Mouse (Mus musculus) right cerebral cortex, adult 2 months (tissue): Measurements from ENCODE around the gene Ptprm.

Experiments used
- DNase-seq, 2 experiments: peaks; one replicate each; pipeline ENCODE4 v3.0.0; 2021 to 2022; ENCODE audit warnings: low spot score in 2 of 2

The Ptprm gene

DNA sequence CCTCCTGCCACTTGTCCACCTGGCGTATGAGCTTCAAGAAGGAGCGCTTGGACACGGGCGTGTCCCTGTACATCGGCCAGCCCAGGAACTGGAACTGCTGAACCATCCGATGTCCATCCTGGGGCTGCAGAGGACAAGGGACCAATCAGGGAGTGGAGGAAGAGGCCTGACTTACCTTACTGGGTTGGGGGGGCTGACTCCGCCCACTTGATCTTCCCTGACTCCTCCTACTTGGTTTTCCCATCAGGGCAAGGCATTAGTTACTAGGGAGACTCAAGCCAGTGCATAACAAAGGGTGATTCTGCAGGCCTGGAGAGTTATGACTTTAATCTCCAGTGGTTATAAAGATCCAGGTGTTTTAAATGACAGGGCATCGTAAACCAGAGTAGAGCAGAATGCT lies 670.8 kb downstream of the Ptprm start:
- no peak for DNase-seq

DNA sequence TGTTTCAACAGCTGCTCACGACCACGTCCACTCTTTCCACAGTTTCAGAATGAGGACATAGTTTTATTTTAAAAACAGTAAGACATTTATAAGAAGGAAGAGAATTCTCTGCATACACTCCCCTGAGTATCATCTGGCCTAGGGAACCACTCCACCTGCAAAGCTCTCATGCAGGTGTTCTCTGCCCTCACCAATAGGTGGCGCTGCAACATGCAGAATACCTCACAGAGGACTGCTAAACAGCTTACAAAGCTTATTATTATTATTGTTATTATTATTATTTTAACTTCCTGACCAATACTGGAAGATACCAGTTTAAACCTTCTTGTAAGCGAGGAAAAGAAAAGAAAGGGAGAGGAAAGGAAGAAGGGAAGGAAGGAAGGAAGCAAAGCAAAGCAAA lies 673.6 kb downstream of the Ptprm start:
- DNase-seq, result peak; percentile 46 to 74

DNA sequence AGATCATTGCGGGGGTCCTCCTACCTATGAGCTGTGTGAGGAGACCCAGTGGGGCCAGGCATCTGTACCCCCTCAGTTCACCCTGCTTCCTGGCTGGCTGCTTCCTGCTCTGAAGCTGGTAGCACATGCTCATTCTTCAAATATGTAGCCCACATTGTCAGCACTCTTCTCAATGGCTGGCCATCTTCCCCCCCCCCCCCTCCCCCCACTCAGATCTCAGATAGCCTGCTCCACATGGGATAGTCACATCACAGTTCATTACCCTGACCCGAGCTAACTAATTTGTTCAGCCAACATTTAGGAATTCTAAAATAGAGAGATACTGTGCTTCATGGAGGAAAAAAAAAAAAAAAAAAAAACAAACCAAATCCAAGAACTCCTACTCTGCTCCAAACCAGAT lies 679.6 kb downstream of the Ptprm start:
- DNase-seq, result no peak

DNA sequence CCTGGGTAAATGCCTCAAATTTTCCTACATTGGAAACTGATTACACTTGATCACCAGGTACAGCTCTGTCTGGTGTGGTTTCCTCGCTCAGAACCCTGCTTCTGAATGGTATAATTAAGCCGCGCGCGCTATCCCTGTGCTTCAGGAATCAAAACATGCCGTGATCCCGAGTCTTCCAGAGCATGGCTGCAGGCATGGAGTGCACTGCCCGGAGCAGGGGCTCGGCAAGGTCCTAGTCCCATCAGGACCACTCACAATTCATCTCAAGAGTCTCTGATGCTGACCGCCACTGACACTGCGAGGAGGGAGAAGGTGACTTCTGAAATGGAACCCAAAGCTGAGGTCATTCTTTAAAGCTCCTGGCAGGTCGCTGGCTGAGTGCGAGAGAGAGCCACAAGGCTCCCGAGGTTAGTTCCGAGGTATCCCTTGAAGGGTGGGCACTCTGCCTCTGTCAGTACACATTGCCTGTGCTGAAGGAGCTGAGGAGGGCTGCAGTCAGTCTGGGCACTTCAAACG lies 682.5 kb downstream of the Ptprm start:
- DNase-seq, result no peak

DNA sequence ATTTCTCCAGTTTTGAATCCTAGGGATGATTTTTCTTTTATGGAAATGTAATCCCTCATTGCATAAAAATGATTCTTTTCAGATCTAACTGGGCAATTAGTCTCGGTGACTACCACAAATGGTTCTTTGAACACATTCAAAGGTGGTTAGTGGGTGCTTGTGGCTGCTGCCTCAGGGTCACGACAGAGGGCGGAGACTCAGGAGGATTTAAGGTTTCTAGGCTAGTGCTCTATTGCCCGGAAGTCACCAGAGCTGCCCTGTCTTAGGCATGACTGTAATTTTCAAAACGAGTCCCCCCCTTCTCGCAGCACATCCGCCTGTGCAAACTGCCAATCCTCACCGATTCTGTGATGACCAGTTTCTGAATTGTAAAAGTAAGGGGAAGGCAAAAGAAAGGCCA lies 683.0 kb downstream of the Ptprm start:
- DNase-seq, result no peak

DNA sequence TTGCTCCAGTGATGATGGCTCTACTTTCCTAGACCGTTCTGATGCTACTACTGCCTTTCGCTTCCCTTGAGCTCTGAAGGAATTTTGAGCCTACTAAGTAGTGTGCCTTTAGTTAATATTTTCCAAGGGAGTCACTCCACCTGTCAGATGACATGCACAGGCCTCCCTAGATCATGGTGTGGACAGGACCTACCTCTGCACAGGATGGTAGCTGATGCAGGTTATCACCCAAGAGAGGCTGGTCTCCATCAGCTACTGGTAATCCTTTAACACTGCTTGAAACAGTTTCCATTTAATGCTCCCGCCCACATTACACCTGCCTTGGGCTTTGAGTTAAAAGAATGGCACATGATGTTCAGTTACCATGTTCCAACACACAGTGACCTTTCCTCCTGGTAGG lies 688.5 kb downstream of the Ptprm start:
- no peak for DNase-seq

DNA sequence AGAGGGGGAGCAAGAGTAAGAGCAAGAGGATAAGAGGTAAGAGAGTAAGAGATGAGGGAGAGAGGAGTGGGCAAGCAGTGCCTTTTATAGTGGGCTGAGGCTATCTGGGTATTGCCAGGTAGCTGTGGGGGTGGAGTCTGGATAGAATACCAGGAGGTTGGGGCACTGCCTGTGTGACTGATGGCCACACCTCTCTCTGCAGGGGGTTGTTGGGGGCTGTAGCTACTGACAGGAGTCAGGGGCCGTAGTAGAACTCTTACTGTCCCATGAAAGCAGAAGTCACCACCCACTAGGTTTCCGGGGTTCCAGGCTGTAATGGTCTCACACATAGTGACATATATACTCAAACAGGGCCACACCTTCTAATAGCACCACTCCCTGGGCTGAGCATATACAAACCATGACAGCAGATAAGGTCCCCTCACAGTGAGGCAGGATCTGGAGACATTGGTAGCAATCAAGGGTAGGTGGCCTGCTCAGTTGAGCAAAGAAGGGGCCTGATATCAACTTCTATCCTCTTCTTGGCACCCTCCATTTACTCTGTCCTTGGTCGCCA lies 689.0 kb downstream of the Ptprm start:
- no peak for DNase-seq

DNA sequence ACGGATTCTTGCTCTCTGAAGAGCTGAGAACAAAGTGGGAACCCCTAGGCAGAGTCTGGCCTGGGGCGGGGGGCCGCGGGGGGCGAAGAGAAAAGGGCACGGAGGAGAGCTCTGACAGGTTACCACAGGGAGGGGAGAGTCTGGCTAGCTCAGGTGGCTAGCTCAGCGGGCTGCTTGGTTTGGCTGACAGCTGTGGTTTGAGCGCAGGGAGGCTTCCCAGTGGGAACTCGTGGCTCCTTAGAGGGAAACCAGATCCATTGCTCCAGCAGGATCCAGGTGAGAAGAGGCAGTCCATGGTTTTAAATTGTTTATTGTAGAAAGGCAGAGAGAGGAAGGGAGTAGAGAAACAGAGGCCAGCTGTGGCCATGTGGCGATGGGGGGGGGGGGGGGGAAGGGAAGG lies 689.5 kb downstream of the Ptprm start:
- no peak for DNase-seq

DNA sequence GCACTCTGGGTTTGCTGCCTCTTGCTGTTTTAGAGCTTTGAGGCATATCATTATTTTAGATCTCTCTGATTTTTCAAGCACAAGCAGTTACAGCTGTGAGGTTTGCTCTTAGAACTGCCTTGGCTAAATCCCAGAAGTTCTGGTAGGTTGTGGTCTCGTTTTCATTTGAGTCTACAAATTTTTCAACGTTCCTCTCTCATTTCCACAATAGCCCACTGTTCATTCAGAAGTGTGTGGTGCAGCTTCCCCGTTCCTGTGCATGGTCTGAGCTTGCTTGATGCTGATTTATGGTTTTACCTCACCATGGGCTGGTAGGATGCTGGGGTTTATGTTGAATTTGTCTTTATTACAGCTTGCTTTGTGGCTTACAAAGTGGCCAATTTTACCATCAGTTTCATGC lies 695.0 kb downstream of the Ptprm start:
- DNase-seq, result no peak

DNA sequence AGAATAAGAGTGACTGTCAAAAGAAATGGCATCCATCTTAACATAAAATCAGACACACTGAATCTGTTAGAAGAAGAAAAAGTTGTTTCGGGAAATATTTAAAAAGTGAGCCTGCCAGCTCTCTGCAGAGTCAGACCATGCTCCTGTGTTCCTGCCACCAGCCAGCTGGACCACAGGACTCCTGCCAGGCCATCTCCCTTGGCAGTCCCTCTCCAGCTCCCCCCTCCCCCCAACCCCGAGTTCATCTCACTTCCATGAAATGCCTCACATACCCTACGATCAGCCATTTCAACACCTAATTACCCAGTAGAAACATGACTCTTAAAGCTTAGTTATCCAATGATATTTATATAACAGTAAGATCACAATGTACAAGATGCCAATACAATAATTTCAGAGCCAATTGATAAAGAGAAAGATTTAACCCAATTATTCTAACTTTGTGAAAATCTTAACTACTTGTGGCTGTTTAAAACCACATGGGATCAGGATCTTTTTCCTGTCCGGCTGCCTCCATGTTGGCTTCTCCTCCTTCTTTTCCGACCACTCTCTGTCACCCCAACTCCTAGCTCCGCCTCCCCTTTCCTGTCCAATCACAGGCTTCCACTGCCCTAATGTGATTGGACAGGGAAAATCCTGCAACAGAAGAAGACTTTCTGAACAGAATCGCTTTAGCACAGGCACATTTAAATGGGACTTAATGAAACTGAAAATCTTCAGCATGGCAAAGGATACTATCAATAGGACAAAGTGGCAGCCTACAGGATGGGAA lies 716.1 kb downstream of the Ptprm start:
- no peak for DNase-seq

DNA sequence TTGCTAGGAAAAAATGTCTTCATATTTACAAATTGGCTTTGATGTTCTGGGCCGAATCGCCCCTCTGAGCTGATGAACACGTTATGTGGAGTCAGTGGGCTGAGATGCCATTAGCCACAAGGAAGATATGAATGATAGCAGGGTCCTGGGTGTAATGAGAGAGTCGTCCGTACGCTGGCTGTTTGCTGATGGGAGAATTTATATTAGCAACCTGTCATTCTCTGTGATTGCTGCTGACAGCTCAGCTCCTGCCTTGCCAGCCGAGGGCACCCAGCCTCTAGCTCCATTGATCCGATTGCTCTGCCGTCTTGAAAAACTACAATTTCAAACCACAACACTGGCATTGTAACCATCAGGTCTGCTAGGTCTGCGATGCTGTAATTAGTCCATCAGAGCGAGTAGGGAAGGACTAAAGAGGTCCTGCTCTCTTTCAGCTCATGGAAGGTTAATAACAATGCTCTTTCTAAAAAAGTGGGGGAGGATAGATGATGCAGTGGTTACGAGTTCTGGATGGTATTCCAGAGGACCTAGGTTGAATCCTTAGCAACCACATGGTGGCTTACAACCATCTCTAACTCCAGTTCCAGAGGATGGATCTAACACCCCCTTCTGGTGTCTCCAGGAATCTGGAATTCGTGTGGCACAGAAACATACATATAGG lies 734.1 kb downstream of the Ptprm start:
- no peak for DNase-seq

DNA sequence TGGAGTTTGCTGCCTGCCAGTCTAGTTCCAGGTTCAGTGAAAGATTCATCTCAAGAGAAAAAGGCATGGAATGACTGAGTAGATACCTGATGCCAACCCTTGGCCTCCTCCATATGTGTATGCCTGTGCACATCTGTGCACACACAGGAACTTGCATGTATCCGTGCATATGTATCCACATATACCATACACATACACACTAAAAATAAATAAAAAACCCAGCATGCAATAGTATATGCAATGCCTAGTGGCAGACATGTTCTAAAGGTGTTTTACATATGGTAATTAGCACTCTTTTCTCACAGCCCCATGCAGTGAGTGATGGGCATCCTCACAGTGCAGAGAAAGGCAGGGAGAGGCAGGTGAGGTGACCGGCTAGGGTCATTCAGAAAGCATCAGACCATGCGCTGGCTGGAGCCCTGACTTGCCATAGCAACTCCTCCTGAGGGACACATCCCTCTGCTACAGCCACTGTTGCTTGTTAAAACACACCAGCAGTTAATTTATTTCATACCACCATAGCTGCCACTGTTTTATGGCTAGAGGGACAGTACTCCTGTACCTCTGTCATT lies 734.9 kb downstream of the Ptprm start:
- no peak for DNase-seq
